Mouse (Mus musculus) midbrain, postnatal 0 days (tissue): ENCODE results near the gene Afdn. TPM values are rescaled to one million over a fixed set of nuclear protein-coding genes. Genes with fewer than 3 reads are reported as not detected.
A peak's percentile ranks its signal among the peaks of the same experiment; 100 is the strongest.

ENCODE experiments used
- ATAC-seq: fragments of 200-750 bp; cut with Nextera tagmentation; 2 replicates; pipeline ENCODE4 v1.8.0; 2017; ENCODE audit warnings: moderate number of reproducible peaks, mild to moderate bottlenecking, moderate TSS enrichment, moderate library complexity; ENCODE audit not compliant: low FRiP score
- DNase-seq: peaks from one replicate; pipeline ENCODE4 v3.0.0-alpha.2; 2015; ENCODE audit warnings: low spot score
- H3K27ac ChIP-seq: fragments of 300-500 bp; sonication (generic); 2 replicates; pipeline ENCODE4 v1.5.1; 2014; ENCODE audit warnings: low read depth, mild to moderate bottlenecking, low read length, mixed read lengths
- H3K27me3 ChIP-seq: fragments of 300-500 bp; sonication (generic); 2 replicates; pipeline ENCODE4 v1.6.1; 2014; ENCODE audit warnings: low read length, control low read depth, mixed read lengths; ENCODE audit not compliant: insufficient read depth
- H3K36me3 ChIP-seq: fragments of 300-500 bp; sonication (generic); 2 replicates; pipeline ENCODE4 v1.6.1; 2014; ENCODE audit warnings: low read length, control low read depth, mixed read lengths; ENCODE audit not compliant: insufficient read depth
- H3K4me1 ChIP-seq: fragments of 300-500 bp; sonication (generic); 2 replicates; pipeline ENCODE4 v1.6.1; 2014; ENCODE audit warnings: mild to moderate bottlenecking, control low read depth, antibody characterized with exemption, low read length, mixed read lengths; ENCODE audit not compliant: insufficient read depth
- H3K4me2 ChIP-seq: fragments of 300-500 bp; sonication (generic); 2 replicates; pipeline ENCODE4 v1.6.1; 2014; ENCODE audit warnings: low read depth, mild to moderate bottlenecking, low read length, mixed read lengths; ENCODE audit not compliant: poor library complexity, severe bottlenecking
- H3K4me3 ChIP-seq: fragments of 300-500 bp; sonication (generic); 2 replicates; pipeline ENCODE4 v1.5.1; 2014; ENCODE audit warnings: low read depth, mild to moderate bottlenecking, low read length, moderate library complexity
- H3K9ac ChIP-seq: fragments of 300-500 bp; sonication (generic); replicated peaks from 2 replicates; pipeline ENCODE4 v1.6.1; 2014; ENCODE audit warnings: mild to moderate bottlenecking, low read length, moderate library complexity, mixed read lengths; ENCODE audit not compliant: poor library complexity, severe bottlenecking
- H3K9me3 ChIP-seq: fragments of 300-500 bp; sonication (generic); 2 replicates; pipeline ENCODE4 v1.6.1; 2016; ENCODE audit warnings: low read length, control low read depth
- CTCF ChIP-seq: IDR thresholded peaks from 2 replicates; pipeline ENCODE4 v1.5.1; 2016; ENCODE audit warnings: antibody characterized with exemption, mild to moderate bottlenecking
- WGBS: fragments of 180-500 bp; shearing (Covaris S2); extraction: QIAGEN DNeasy Blood & Tissue Kit; methylation state at CpG from one replicate; pipeline ENCODE4 v1.1.7; 2014; 5-methylcytosine and 5-hydroxymethylcytosine counted together
- polyA plus RNA-seq: library from polyadenylated mRNA; unstranded; fragments of >200 nt; fragmentation: Nextera tagmentation; extraction: Ambion mirVana; gene quantifications from 2 replicates; pipeline ENCODE4 v1.2.1, GENCODE M21; 2015
- total RNA-seq: library from RNA; depleted of rRNA; stranded (reverse); fragments of >200 nt; gene quantifications from 2 replicates; pipeline ENCODE4 v1.2.3, GENCODE M21; 2014

Gene Afdn
- total and polyA plus RNA-seq, 2 experiments from 2014 or later = 100 to 138 TPM

DNA sequence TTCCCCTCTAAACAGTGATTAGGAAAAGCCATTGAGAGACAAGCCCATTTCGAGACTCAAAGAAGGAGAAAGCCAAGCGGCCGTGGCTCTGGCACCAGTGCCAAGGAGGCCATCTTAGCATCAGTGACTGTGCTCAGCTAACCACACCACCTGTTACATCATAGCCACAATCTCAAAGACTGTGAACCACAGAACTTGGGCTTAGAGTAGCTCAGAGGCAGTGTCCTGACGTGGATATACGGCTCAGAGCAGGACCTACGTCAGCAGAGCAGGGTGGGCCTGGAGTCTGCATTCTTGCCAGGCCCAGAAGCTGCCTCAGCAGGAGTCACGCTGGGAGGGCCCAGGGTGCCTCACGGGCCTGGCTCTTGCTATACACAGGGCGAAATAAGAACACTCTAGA, 44.8 kb upstream of the Afdn start:
- H3K36me3 ChIP-seq = no peaks in the 10 kb centered on the region
- no peak overlapping the region for H3K4me3 ChIP-seq
- H3K4me2 ChIP-seq = no peak overlapping the region
- 73% methylated on average over 9 of the region's 9 CpGs for WGBS
- ATAC-seq = no peak
- H3K9ac ChIP-seq = no peak overlapping the region
- no peaks in the 10 kb centered on the region for H3K4me1 ChIP-seq
- no peak overlapping the region for H3K27ac ChIP-seq
- H3K9me3 ChIP-seq = no peaks in the 10 kb centered on the region
- TF ChIP-seq CTCF = no peak
- H3K27me3 ChIP-seq = no peaks in the 10 kb centered on the region
- DNase-seq = no peak

GRCm38 (mm10) chr17:13716336-13716735, 44.0 kb upstream of the Afdn start:
- DNase-seq = no peak
- H3K4me1 ChIP-seq = no peaks in the 10 kb centered on the region
- H3K4me2 ChIP-seq = no peak overlapping the region
- 94% methylated on average over 6 of the region's 6 CpGs for WGBS
- no peaks in the 10 kb centered on the region for H3K27me3 ChIP-seq
- H3K9ac ChIP-seq = no peak overlapping the region
- TF ChIP-seq CTCF = no peak
- no peak overlapping the region for H3K4me3 ChIP-seq
- no peak for ATAC-seq
- H3K9me3 ChIP-seq = no peaks in the 10 kb centered on the region
- H3K36me3 ChIP-seq = no peaks in the 10 kb centered on the region
- no peak overlapping the region for H3K27ac ChIP-seq

GRCm38 (mm10) chr17:13717428-13717827, 42.9 kb upstream of the Afdn start:
- Histone ChIP-seq H3K27ac (no peak overlapping the region), H3K27me3 (no peaks in the 10 kb centered on the region), H3K36me3 (no peaks in the 10 kb centered on the region), H3K4me1 (no peaks in the 10 kb centered on the region), H3K4me3 (no peak overlapping the region), H3K4me2 (no peak overlapping the region), H3K9me3 (no peaks in the 10 kb centered on the region), H3K9ac (no peak overlapping the region)
- TF ChIP-seq CTCF = no peak
- DNase-seq (no peak), ATAC-seq (no peak)
- 85% methylated on average over 11 of the region's 11 CpGs for WGBS

GRCm38 (mm10) chr17:13720187-13720586, 40.2 kb upstream of the Afdn start:
- no peak overlapping the region for H3K9ac ChIP-seq
- WGBS = 93% methylated on average over 5 of the region's 5 CpGs

DNA sequence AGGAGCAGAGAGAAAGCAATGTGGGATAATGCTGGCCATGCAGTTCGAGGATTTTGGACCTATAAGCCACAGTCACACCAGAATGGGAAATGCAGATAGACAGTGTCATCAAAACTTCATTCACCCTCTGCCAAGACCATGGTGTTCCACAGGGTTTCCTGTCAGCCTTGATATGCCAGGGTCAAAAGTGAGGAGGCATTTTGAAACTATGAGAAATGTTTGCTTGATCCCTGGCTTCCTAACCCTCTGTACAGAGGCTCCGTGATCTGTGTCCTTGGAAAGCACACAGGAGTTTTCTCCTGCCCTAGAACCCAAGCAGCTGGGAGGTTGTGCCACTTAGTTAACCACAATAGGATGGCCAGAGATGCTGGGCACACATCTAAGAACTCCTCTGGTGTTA, 39.0 kb upstream of the Afdn start:
- 0 out of 2 replicates have a peak, but pooled peaks cover 2% of the 10 kb centered on the region for H3K4me1 ChIP-seq
- no peak overlapping the region for H3K9ac ChIP-seq
- no peak for TF ChIP-seq CTCF
- no peak overlapping the region for H3K4me3 ChIP-seq
- WGBS = 91% methylated on average over 2 of the region's 2 CpGs
- ATAC-seq (no peak), DNase-seq (no peak)
- no peak overlapping the region for H3K27ac ChIP-seq
- no peaks in the 10 kb centered on the region for H3K27me3 ChIP-seq
- no peaks in the 10 kb centered on the region for H3K36me3 ChIP-seq
- no peaks in the 10 kb centered on the region for H3K9me3 ChIP-seq
- no peak overlapping the region for H3K4me2 ChIP-seq

More at GRCm38 (mm10) chr17:13720187-13720586, 40.2 kb upstream of the Afdn start:
- TF ChIP-seq CTCF = no peak
- ATAC-seq (no peak), DNase-seq (no peak)
- H3K4me2 ChIP-seq = no peak overlapping the region
- H3K9me3 ChIP-seq = no peaks in the 10 kb centered on the region
- no peaks in the 10 kb centered on the region for H3K36me3 ChIP-seq
- no peaks in the 10 kb centered on the region for H3K27me3 ChIP-seq
- 0 out of 2 replicates have a peak, but pooled peaks cover 2% of the 10 kb centered on the region for H3K4me1 ChIP-seq
- no peak overlapping the region for H3K4me3 ChIP-seq
- H3K27ac ChIP-seq = no peak overlapping the region

GRCm38 (mm10) chr17:13722434-13722833, 37.9 kb upstream of the Afdn start:
- H3K36me3 ChIP-seq = no peaks in the 10 kb centered on the region
- 0 out of 2 replicates have a peak, but pooled peaks cover 2% of the 10 kb centered on the region for H3K4me1 ChIP-seq
- H3K4me3 ChIP-seq = no peak overlapping the region
- no peaks in the 10 kb centered on the region for H3K27me3 ChIP-seq
- H3K9me3 ChIP-seq = no peaks in the 10 kb centered on the region
- no peak for DNase-seq
- 18% methylated on average over 2 of the region's 2 CpGs for WGBS
- no peak overlapping the region for H3K27ac ChIP-seq
- H3K4me2 ChIP-seq = no peak overlapping the region
- ATAC-seq = peak; percentile 64; the same call in 1 of the 2 replicates
- no peak for TF ChIP-seq CTCF
- H3K9ac ChIP-seq = no peak overlapping the region
